Mouse (Mus musculus) stomach, embryonic 16.5 days (tissue): ENCODE results near the gene Brpf3. TPM values are rescaled to one million over a fixed set of nuclear protein-coding genes. Genes with fewer than 3 reads are reported as not detected.

ENCODE experiments used
- ATAC-seq: fragments of 200-750 bp; cut with Nextera tagmentation; 2 replicates; pipeline ENCODE4 v1.8.0; 2017; ENCODE audit warnings: moderate number of reproducible peaks, moderate TSS enrichment; ENCODE audit not compliant: insufficient read depth, low FRiP score
- H3K27ac ChIP-seq: fragments of 300-500 bp; sonication (generic); 2 replicates; pipeline ENCODE4 v1.5.1; 2014; ENCODE audit warnings: low read length
- H3K27me3 ChIP-seq: fragments of 300-500 bp; sonication (generic); 2 replicates; pipeline ENCODE4 v1.6.1; 2014; ENCODE audit warnings: low read length, control low read depth, mixed read lengths; ENCODE audit not compliant: control insufficient read depth, insufficient read depth
- H3K36me3 ChIP-seq: fragments of 300-500 bp; sonication (generic); 2 replicates; pipeline ENCODE4 v1.6.1; 2014; ENCODE audit warnings: low read length; ENCODE audit not compliant: control insufficient read depth, insufficient read depth
- H3K4me1 ChIP-seq: fragments of 300-500 bp; sonication (generic); 2 replicates; pipeline ENCODE4 v1.6.1; 2014; ENCODE audit warnings: low read length, control low read depth, mixed read lengths; ENCODE audit not compliant: control insufficient read depth, insufficient read depth
- H3K4me2 ChIP-seq: fragments of 300-500 bp; sonication (generic); 2 replicates; pipeline ENCODE4 v1.6.1; 2014; ENCODE audit warnings: low read depth, low read length, mixed read lengths
- H3K4me3 ChIP-seq: fragments of 300-500 bp; sonication (generic); replicated peaks from 2 replicates; pipeline ENCODE4 v1.5.1; 2014; ENCODE audit warnings: mild to moderate bottlenecking, low read length
- H3K9ac ChIP-seq: fragments of 300-500 bp; sonication (generic); 2 replicates; pipeline ENCODE4 v1.6.1; 2014; ENCODE audit warnings: low read length
- H3K9me3 ChIP-seq: fragments of 300-500 bp; sonication (generic); replicated peaks from 2 replicates; pipeline ENCODE4 v1.6.1; 2016; ENCODE audit warnings: low read length, control low read depth; ENCODE audit not compliant: control insufficient read depth
- WGBS: fragments of 180-500 bp; shearing (Covaris S2); extraction: QIAGEN DNeasy Blood & Tissue Kit; methylation state at CpG from one replicate; pipeline ENCODE4 v1.1.7; 2014; 5-methylcytosine and 5-hydroxymethylcytosine counted together
- polyA plus RNA-seq: library from polyadenylated mRNA; unstranded; fragments of >200 nt; fragmentation: Nextera tagmentation; extraction: Ambion mirVana; gene quantifications from 2 replicates; pipeline ENCODE4 v1.2.1, GENCODE M21; 2015

Brpf3 gene
- polyA plus RNA-seq, 1 experiment from 2014 or later, result 10.5 TPM

DNA sequence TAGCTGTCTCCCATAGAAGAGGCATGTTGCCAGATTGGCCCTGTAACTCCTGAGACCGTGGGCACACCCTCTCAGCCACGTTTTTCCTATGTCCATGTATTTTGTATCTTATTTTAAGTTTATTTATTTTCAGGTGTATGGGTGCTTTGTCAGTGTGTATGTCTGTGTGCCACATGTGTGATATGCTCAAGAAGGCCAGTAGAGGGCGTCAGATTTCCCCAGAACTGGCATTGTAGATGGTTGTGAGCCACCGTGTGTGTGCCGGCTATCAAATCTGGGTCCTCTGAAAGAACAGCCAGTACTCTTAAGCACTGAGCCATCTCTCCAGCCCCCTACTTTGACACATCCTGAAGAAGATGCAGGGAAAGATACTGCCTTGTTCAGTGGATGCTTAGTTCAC, 69.5 kb downstream of the Brpf3 start:
- no peak overlapping the region for H3K4me2 ChIP-seq
- no peaks in the 10 kb centered on the region for H3K27me3 ChIP-seq
- WGBS, result 72% methylated on average over 5 of the region's 5 CpGs
- H3K9me3 ChIP-seq, result no peaks in the 10 kb centered on the region
- H3K27ac ChIP-seq, result no peak overlapping the region
- no peak overlapping the region for H3K9ac ChIP-seq
- H3K4me1 ChIP-seq, result peaks cover 7% of the 10 kb centered on the region; the same call in 1 of the 2 replicates
- no peak overlapping the region for H3K4me3 ChIP-seq
- ATAC-seq, result no peak
- no peaks in the 10 kb centered on the region for H3K36me3 ChIP-seq

DNA sequence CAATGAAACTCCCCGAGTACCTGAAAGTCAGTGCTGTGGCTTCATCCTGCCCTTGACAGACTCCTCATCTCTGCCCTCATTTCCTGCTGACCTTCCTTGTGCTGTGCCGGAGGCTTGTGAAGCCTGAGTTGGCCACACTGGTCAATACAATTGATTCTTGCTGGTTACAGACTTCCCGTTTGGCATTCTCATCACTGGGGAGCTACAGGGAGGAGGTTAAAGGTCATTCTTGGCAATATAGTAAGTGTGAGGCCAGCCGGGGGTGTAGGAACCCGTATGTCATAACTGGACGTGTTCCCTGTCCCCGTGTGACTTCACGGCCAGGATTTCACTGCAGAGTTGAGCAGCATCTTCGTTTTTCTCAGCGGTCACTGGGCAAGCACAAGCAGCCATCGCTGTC, 70.9 kb downstream of the Brpf3 start:
- Histone ChIP-seq H3K4me3 (no peak overlapping the region), H3K27me3 (no peaks in the 10 kb centered on the region), H3K27ac (no peak overlapping the region), H3K4me2 (no peak overlapping the region), H3K36me3 (no peaks in the 10 kb centered on the region), H3K9ac (no peak overlapping the region), H3K4me1 (peaks cover 7% of the 10 kb centered on the region; the same call in 1 of the 2 replicates), H3K9me3 (no peaks in the 10 kb centered on the region)
- no peak for ATAC-seq
- WGBS, result 72% methylated on average over 11 of the region's 11 CpGs

DNA sequence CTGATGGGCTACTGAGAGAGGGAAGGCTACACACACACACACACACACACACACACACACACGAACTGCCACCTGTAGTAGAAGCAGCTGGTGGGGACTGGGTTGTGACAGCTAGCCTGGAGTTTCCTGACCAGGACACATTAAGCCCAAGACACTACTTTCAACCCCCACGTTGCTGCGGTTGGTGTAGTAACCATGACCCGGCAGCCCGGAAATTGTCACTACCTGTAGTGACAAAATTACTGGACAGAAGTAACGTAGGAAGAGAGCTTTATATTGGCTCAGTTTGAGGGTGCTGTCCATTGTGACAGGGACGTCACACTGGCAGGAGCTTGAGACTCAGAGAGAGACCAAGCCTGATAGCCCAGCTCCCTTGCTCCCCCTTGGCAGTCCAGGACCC, 71.4 kb downstream of the Brpf3 start:
- no peaks in the 10 kb centered on the region for H3K27me3 ChIP-seq
- WGBS, result 91% methylated on average over 7 of the region's 7 CpGs
- no peak overlapping the region for H3K4me3 ChIP-seq
- ATAC-seq, result no peak
- H3K27ac ChIP-seq, result no peak overlapping the region
- H3K36me3 ChIP-seq, result no peaks in the 10 kb centered on the region
- no peak overlapping the region for H3K9ac ChIP-seq
- no peak overlapping the region for H3K4me2 ChIP-seq
- peaks cover 7% of the 10 kb centered on the region; the same call in 1 of the 2 replicates for H3K4me1 ChIP-seq
- H3K9me3 ChIP-seq, result no peaks in the 10 kb centered on the region

DNA sequence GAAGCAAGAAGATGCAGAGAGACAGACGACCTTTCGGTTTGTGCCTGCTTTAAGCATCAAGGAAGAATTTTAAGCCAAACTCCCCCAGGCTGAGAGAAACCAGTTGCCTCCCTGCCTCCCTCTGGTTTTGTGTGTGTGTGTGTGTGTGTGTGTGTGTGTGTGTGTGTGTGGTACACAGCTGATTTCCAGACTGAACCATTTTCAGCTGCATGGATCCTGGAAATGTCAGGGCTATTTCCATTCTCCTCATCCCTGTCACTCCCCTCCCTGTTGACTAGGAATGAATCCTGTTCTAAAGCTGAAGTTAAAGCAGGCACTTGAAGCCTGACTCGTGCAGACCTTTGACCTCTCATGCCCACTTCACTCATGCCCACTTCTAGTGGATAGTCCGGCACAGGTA, 73.3 kb downstream of the Brpf3 start:
- Histone ChIP-seq H3K9me3 (no peaks in the 10 kb centered on the region), H3K4me2 (no peak overlapping the region), H3K27ac (no peak overlapping the region), H3K36me3 (no peaks in the 10 kb centered on the region), H3K27me3 (no peaks in the 10 kb centered on the region), H3K4me1 (peaks cover 7% of the 10 kb centered on the region; the same call in 1 of the 2 replicates), H3K9ac (no peak overlapping the region), H3K4me3 (no peak overlapping the region)
- 79% methylated on average over 4 of the region's 4 CpGs for WGBS
- ATAC-seq, result no peak

DNA sequence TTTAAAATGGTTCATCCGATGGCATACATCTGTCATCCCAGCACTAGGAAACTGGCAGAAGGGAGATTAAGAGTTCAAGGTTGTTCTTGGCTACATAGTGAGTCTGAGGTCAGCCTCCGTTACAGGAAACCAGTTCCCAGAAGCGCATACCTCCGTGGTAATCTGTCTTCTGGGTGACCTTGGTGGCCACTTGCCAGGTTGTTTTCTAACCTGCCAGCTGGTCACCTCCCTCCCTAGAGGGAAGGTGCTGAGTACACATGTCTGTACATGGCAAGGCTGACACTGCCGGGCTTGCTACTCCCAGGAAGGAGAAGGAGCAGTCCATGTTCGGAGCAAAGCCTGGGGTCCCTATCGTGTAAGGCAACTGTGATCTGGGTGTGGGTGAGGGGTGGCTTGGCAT, 73.9 kb downstream of the Brpf3 start:
- Histone ChIP-seq H3K4me3 (no peak overlapping the region), H3K9me3 (no peaks in the 10 kb centered on the region), H3K27ac (no peak overlapping the region), H3K27me3 (no peaks in the 10 kb centered on the region), H3K36me3 (no peaks in the 10 kb centered on the region), H3K9ac (no peak overlapping the region), H3K4me2 (no peak overlapping the region), H3K4me1 (peaks cover 7% of the 10 kb centered on the region)
- whole genome bisulfite sequencing, result 48% methylated on average over 7 of the region's 7 CpGs
- peak; percentile 26; the same call in 1 of the 2 replicates for ATAC-seq

DNA sequence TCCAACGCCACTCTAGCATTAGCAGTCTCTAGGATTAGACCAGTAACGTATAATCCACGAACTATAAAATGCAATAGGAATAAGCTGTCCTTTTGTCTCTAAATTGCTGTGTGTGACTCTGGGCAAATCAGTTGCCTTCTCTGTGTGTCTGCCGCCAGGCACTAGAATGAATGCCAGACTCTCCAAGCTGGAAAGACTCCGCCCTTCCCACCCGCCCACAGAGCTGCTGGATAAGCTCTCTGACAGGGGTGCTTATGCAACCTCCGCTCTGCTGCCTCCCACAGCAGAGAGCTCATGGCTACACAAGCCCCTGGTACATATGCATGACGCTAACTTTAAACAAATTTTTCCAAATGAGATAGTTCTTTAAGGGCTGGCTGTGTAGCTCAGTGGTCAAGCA, 74.4 kb downstream of the Brpf3 start:
- Histone ChIP-seq H3K27me3 (no peaks in the 10 kb centered on the region), H3K36me3 (no peaks in the 10 kb centered on the region), H3K4me2 (no peak overlapping the region), H3K27ac (no peak overlapping the region), H3K9ac (no peak overlapping the region), H3K4me1 (peaks cover 11% of the 10 kb centered on the region), H3K9me3 (no peaks in the 10 kb centered on the region), H3K4me3 (no peak overlapping the region)
- ATAC-seq, result peak; percentile 63; the same call in 1 of the 2 replicates
- 32% methylated on average over 8 of the region's 8 CpGs for WGBS

DNA sequence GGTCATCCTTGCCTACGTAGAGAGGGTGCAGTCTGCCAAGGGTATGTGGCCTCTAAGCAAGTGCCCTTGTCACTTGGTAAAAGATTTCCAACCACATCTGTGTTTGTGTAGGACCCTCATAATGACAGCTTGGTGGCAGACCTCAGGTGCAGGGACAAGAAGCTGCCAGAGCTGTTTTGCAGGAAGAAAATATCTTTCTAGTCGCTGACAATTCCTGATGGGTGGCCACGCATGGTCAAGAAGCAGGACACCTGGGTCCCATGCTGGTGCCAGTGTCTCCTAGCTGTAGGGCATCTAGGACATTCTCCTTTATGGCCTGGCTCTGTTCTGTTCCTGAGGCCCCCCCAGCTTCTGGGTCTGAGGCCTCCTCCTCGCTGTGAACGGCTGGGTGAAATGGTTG, 75.4 kb downstream of the Brpf3 start:
- ATAC-seq, result no peak
- peak overlapping the region; percentile 12; the same call in 1 of the 2 replicates for H3K4me2 ChIP-seq
- 67% methylated on average over 5 of the region's 5 CpGs for WGBS

DNA sequence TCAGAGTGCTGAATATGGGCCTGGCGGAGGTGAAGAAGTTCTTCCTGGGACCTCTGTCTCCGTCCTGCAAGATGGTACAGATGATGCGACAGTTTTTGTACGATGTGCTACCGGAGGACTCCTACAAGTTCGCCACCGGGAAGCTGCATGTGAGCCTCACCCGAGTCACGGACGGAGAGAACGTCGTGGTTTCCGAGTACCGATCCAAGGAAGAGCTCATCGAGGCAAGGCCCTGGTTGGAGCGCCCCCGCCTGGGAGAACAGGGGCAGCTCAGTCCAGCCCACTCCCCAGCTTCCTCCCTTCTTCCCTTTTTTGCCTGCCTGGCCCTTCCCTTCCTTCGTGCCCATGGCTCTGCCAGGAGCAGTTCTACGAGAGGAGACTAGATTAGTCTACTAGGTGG, 75.9 kb downstream of the Brpf3 start:
- H3K27ac ChIP-seq, result no peak overlapping the region
- WGBS, result 20% methylated on average over 19 of the region's 19 CpGs
- no peak overlapping the region for H3K4me3 ChIP-seq
- H3K36me3 ChIP-seq, result no peaks in the 10 kb centered on the region
- H3K4me1 ChIP-seq, result peaks cover 11% of the 10 kb centered on the region
- no peaks in the 10 kb centered on the region for H3K9me3 ChIP-seq
- no peaks in the 10 kb centered on the region for H3K27me3 ChIP-seq
- ATAC-seq, result no peak
- peak overlapping the region; percentile 32; the same call in 1 of the 2 replicates for H3K9ac ChIP-seq
- H3K4me2 ChIP-seq, result peak overlapping the region; percentile 12; the same call in 1 of the 2 replicates

More for the DNA sequence above, 75.4 kb downstream of the Brpf3 start:
- Histone ChIP-seq H3K4me3 (no peak overlapping the region), H3K9me3 (no peaks in the 10 kb centered on the region), H3K36me3 (no peaks in the 10 kb centered on the region), H3K9ac (peak overlapping the region; percentile 32; the same call in 1 of the 2 replicates), H3K27ac (no peak overlapping the region), H3K27me3 (no peaks in the 10 kb centered on the region), H3K4me1 (peaks cover 11% of the 10 kb centered on the region)

DNA sequence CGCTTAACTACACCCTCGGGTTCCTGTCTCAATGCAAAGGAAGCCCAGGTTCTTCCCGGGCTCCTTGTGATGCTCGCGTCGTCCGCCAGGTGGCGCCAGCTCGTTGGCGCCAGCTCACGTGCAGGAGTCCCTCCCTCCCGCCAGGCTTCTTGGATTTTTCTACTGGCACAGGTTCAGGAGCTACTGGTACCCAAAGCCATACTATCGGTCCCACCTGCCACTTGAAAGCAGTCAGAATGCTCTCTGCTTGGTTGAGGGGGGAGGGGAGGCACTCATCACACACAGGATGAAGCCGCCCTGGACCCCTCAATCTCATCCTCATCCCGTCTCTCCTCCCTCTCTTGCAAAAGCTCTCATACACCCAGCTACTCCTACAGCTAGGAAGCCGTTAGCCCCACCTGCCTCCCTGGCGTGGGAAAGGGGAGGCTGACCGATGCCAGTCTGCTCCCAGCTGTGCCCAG, 79.1 kb downstream of the Brpf3 start:
- H3K27me3 ChIP-seq, result no peaks in the 10 kb centered on the region
- no peak overlapping the region for H3K4me3 ChIP-seq
- no peaks in the 10 kb centered on the region for H3K9me3 ChIP-seq
- H3K9ac ChIP-seq, result no peak overlapping the region; the same call in 1 of the 2 replicates
- no peak overlapping the region for H3K27ac ChIP-seq
- no peaks in the 10 kb centered on the region for H3K36me3 ChIP-seq
- peaks cover 9% of the 10 kb centered on the region for H3K4me1 ChIP-seq
- peak; percentile 31; the same call in 1 of the 2 replicates for ATAC-seq
- 8% methylated on average over 18 of the region's 18 CpGs for WGBS
- H3K4me2 ChIP-seq, result no peak overlapping the region
